Mouse (Mus musculus) lung, adult 2 months (tissue): ENCODE measurements around the gene Rho.

Source experiments
- CTCF ChIP-seq: fragments of 200-500 bp; IDR thresholded peaks from 2 replicates; pipeline ENCODE4 v1.5.1; 2011; ENCODE audit warnings: mild to moderate bottlenecking, low read length, control low read depth; ENCODE audit not compliant: insufficient read depth
- POLR2A ChIP-seq: fragments of 200-500 bp; IDR thresholded peaks from 2 replicates; pipeline ENCODE4 v1.6.1; 2011; ENCODE audit warnings: low read depth, mild to moderate bottlenecking, control low read depth, low read length, borderline replicate concordance; ENCODE audit errors: extremely low read depth

- no peak for TF ChIP-seq CTCF
- TF ChIP-seq POLR2A, result no peak
Observed at GRCm38 (mm10) chr6:115969952-115970351, 38.4 kb downstream of the Rho start.
